Mouse (Mus musculus) hindbrain, embryonic 12.5 days (tissue): ENCODE data around the gene Hormad1. TPM values are rescaled to one million over a fixed set of nuclear protein-coding genes. Genes with fewer than 3 reads are reported as not detected.

Experiments used
- ATAC-seq: fragments of 200-750 bp; cut with Nextera tagmentation; 2 replicates; pipeline ENCODE4 v1.8.0; 2017; ENCODE audit warnings: moderate TSS enrichment; ENCODE audit not compliant: low FRiP score
- H3K27ac ChIP-seq: fragments of 300-500 bp; sonication (generic); 2 replicates; pipeline ENCODE4 v1.5.1; 2016; ENCODE audit warnings: mild to moderate bottlenecking
- H3K27me3 ChIP-seq: fragments of 300-500 bp; sonication (generic); 2 replicates; pipeline ENCODE4 v1.6.1; 2016; ENCODE audit warnings: mild to moderate bottlenecking
- H3K36me3 ChIP-seq: fragments of 300-500 bp; sonication (generic); 2 replicates; pipeline ENCODE4 v1.6.1; 2016; ENCODE audit warnings: mild to moderate bottlenecking
- H3K4me1 ChIP-seq: fragments of 300-500 bp; sonication (generic); 2 replicates; pipeline ENCODE4 v1.6.1; 2016
- H3K4me2 ChIP-seq: fragments of 300-500 bp; sonication (generic); replicated peaks from 2 replicates; pipeline ENCODE4 v1.6.1; 2016; ENCODE audit warnings: mild to moderate bottlenecking
- H3K4me3 ChIP-seq: fragments of 300-500 bp; sonication (generic); 2 replicates; pipeline ENCODE4 v1.5.1; 2016; ENCODE audit warnings: mild to moderate bottlenecking
- H3K9ac ChIP-seq: fragments of 300-500 bp; sonication (generic); 2 replicates; pipeline ENCODE4 v1.6.1; 2016; ENCODE audit warnings: mild to moderate bottlenecking, moderate library complexity
- H3K9me3 ChIP-seq: fragments of 300-500 bp; sonication (generic); replicated peaks from 2 replicates; pipeline ENCODE4 v1.6.1; 2016; ENCODE audit warnings: mild to moderate bottlenecking
- WGBS: fragments of 180-500 bp; shearing (Covaris S2); methylation state at CpG from one replicate; pipeline ENCODE4 v1.1.7; 2016; 5-methylcytosine and 5-hydroxymethylcytosine counted together
- polyA plus RNA-seq: library from polyadenylated mRNA; unstranded; fragments of >200 nt; fragmentation: Nextera tagmentation; extraction: Ambion mirVana; gene quantifications from 2 replicates; pipeline ENCODE4 v1.2.1, GENCODE M21; 2016

The Hormad1 gene
- polyA plus RNA-seq, 1 experiment from 2014 or later = not detected

GRCm38 (mm10) chr3:95624628-95625503 lies 65.4 kb downstream of the Hormad1 start, which contains the start of gene Ensa:
Gene Ensa, plus strand, starts transcription at chr3:95624993.
- WGBS = under 1% methylated on average over 44 of the region's 44 CpGs
- ATAC-seq = peak; percentile 99

GRCm38 (mm10) chr3:95627763-95628162 lies 68.3 kb downstream of the Hormad1 start:
- WGBS = 90% methylated on average over 5 of the region's 5 CpGs

More at GRCm38 (mm10) chr3:95624628-95625503, 65.4 kb downstream of the Hormad1 start, which contains the start of gene Ensa:
- Histone ChIP-seq H3K9ac (peak within 1 kb of the TSS; percentile 70), H3K4me1 (peaks cover 15% of the 10 kb centered on the region), H3K4me3 (peak within 1 kb of the TSS; percentile 59), H3K36me3 (peaks cover 36% of the 10 kb centered on the region), H3K27ac (peak within 1 kb of the TSS; percentile 89), H3K4me2 (peak within 1 kb of the TSS; percentile 80), H3K9me3 (no peaks in the 10 kb centered on the region), H3K27me3 (no peaks in the 10 kb centered on the region)

GRCm38 (mm10) chr3:95629755-95630154 lies 70.3 kb downstream of the Hormad1 start:
- H3K36me3 ChIP-seq = peaks cover 72% of the 10 kb centered on the region
- no peak overlapping the region for H3K9ac ChIP-seq
- no peak overlapping the region for H3K4me2 ChIP-seq
- no peak overlapping the region for H3K27ac ChIP-seq
- peaks cover 9% of the 10 kb centered on the region for H3K4me1 ChIP-seq
- no peaks in the 10 kb centered on the region for H3K27me3 ChIP-seq
- ATAC-seq = no peak
- WGBS = 75% methylated on average over 4 of the region's 4 CpGs
- no peak overlapping the region for H3K4me3 ChIP-seq
- no peaks in the 10 kb centered on the region for H3K9me3 ChIP-seq

More at GRCm38 (mm10) chr3:95627763-95628162, 68.3 kb downstream of the Hormad1 start:
- Histone ChIP-seq H3K27me3 (no peaks in the 10 kb centered on the region), H3K9me3 (no peaks in the 10 kb centered on the region), H3K4me3 (no peak overlapping the region), H3K36me3 (peaks cover 55% of the 10 kb centered on the region), H3K9ac (no peak overlapping the region), H3K4me2 (no peak overlapping the region), H3K4me1 (peaks cover 15% of the 10 kb centered on the region), H3K27ac (no peak overlapping the region)
- no peak for ATAC-seq

GRCm38 (mm10) chr3:95630856-95631255 lies 71.4 kb downstream of the Hormad1 start:
- no peak overlapping the region for H3K4me3 ChIP-seq
- no peaks in the 10 kb centered on the region for H3K9me3 ChIP-seq
- H3K9ac ChIP-seq = no peak overlapping the region
- 88% methylated on average over 3 of the region's 3 CpGs for WGBS
- no peak overlapping the region for H3K4me2 ChIP-seq
- no peak overlapping the region for H3K27ac ChIP-seq
- no peaks in the 10 kb centered on the region for H3K27me3 ChIP-seq
- peaks cover 6% of the 10 kb centered on the region for H3K4me1 ChIP-seq
- peaks cover 83% of the 10 kb centered on the region for H3K36me3 ChIP-seq
- ATAC-seq = no peak

GRCm38 (mm10) chr3:95631304-95631703 lies 71.8 kb downstream of the Hormad1 start:
- peaks cover 87% of the 10 kb centered on the region for H3K36me3 ChIP-seq
- H3K27ac ChIP-seq = no peak overlapping the region
- H3K27me3 ChIP-seq = no peaks in the 10 kb centered on the region
- no peaks in the 10 kb centered on the region for H3K9me3 ChIP-seq
- no peak overlapping the region for H3K4me3 ChIP-seq
- no peak overlapping the region for H3K9ac ChIP-seq
- ATAC-seq = no peak
- WGBS = 75% methylated on average over 6 of the region's 6 CpGs
- H3K4me2 ChIP-seq = no peak overlapping the region
- H3K4me1 ChIP-seq = peaks cover 1% of the 10 kb centered on the region

GRCm38 (mm10) chr3:95632648-95633588 lies 73.4 kb downstream of the Hormad1 start:
- no peak for ATAC-seq
- 79% methylated on average over 12 of the region's 12 CpGs for WGBS

GRCm38 (mm10) chr3:95635636-95636035 lies 76.2 kb downstream of the Hormad1 start:
- WGBS = 81% methylated on average over 4 of the region's 4 CpGs
- H3K4me1 ChIP-seq = no peaks in the 10 kb centered on the region
- no peaks in the 10 kb centered on the region for H3K27me3 ChIP-seq
- H3K36me3 ChIP-seq = peaks cover 87% of the 10 kb centered on the region
- H3K4me2 ChIP-seq = no peak overlapping the region
- H3K9ac ChIP-seq = no peak overlapping the region
- H3K27ac ChIP-seq = no peak overlapping the region
- ATAC-seq = no peak
- no peak overlapping the region for H3K4me3 ChIP-seq
- no peaks in the 10 kb centered on the region for H3K9me3 ChIP-seq

More at GRCm38 (mm10) chr3:95632648-95633588, 73.4 kb downstream of the Hormad1 start:
- no peaks in the 10 kb centered on the region for H3K27me3 ChIP-seq
- H3K9me3 ChIP-seq = no peaks in the 10 kb centered on the region
- no peak overlapping the region for H3K4me2 ChIP-seq
- H3K4me3 ChIP-seq = no peak overlapping the region
- no peak overlapping the region for H3K9ac ChIP-seq
- no peak overlapping the region for H3K27ac ChIP-seq
- H3K36me3 ChIP-seq = peaks cover 90% of the 10 kb centered on the region
- no peaks in the 10 kb centered on the region for H3K4me1 ChIP-seq

- Histone ChIP-seq H3K27me3 (no peaks in the 10 kb centered on the region), H3K4me3 (no peak overlapping the region), H3K4me2 (no peak overlapping the region), H3K9ac (no peak overlapping the region), H3K4me1 (no peaks in the 10 kb centered on the region), H3K9me3 (no peaks in the 10 kb centered on the region), H3K27ac (no peak overlapping the region), H3K36me3 (peaks cover 84% of the 10 kb centered on the region)
- ATAC-seq = no peak
- WGBS = 86% methylated on average over 4 of the region's 4 CpGs
Observed at GRCm38 (mm10) chr3:95636072-95636471, 76.6 kb downstream of the Hormad1 start.

Other genes starting within 250 kb of the Hormad1 start
- 115 TPM in 2 replicates for gene Cers2, start 244.9 kb upstream of the Hormad1 start, polyA plus RNA-seq
- 56.3 and 62.9 TPM in 2 replicates for gene Setdb1, start 202.5 kb upstream of the Hormad1 start, polyA plus RNA-seq
- not detected in 2 replicates for gene 4930558C23Rik, start 156.8 kb upstream of the Hormad1 start, polyA plus RNA-seq
- 34.3 and 37.7 TPM in 2 replicates for gene Arnt, start 125.3 kb upstream of the Hormad1 start, polyA plus RNA-seq
- gene Ctsk, start 60.4 kb upstream of the Hormad1 start, polyA plus RNA-seq = 18.3 and 20.2 TPM in 2 replicates
- gene Ctss, start 32.9 kb upstream of the Hormad1 start, polyA plus RNA-seq = 9.3 and 12.0 TPM in 2 replicates
- 33.7 and 34.7 TPM in 2 replicates for gene Golph3l, start 29.3 kb downstream of the Hormad1 start, polyA plus RNA-seq
- gene Ensa, start 65.3 kb downstream of the Hormad1 start, polyA plus RNA-seq = 91.3 and 97.5 TPM in 2 replicates
- 86.4 TPM in 2 replicates for gene Mcl1, start 99.1 kb downstream of the Hormad1 start, polyA plus RNA-seq
- gene Adamtsl4, start 128.2 kb downstream of the Hormad1 start, polyA plus RNA-seq = 0.65 and 1.2 TPM in 2 replicates
- 12.6 and 13.2 TPM in 2 replicates for gene Ecm1, start 179.9 kb downstream of the Hormad1 start, polyA plus RNA-seq
- gene Tars2, start 200.5 kb downstream of the Hormad1 start, polyA plus RNA-seq = 39.5 and 45.9 TPM in 2 replicates